Mouse (Mus musculus) lung, postnatal 0 days (tissue): ENCODE data around the gene Brox.

Experiments
- CTCF ChIP-seq: IDR thresholded peaks from 2 replicates; pipeline ENCODE4 v1.5.1; 2016; ENCODE audit warnings: antibody characterized with exemption, mild to moderate bottlenecking
- EP300 ChIP-seq: IDR thresholded peaks from 2 replicates; pipeline ENCODE4 v1.6.1; 2016; ENCODE audit warnings: antibody characterized with exemption, mild to moderate bottlenecking, control low read depth

DNA sequence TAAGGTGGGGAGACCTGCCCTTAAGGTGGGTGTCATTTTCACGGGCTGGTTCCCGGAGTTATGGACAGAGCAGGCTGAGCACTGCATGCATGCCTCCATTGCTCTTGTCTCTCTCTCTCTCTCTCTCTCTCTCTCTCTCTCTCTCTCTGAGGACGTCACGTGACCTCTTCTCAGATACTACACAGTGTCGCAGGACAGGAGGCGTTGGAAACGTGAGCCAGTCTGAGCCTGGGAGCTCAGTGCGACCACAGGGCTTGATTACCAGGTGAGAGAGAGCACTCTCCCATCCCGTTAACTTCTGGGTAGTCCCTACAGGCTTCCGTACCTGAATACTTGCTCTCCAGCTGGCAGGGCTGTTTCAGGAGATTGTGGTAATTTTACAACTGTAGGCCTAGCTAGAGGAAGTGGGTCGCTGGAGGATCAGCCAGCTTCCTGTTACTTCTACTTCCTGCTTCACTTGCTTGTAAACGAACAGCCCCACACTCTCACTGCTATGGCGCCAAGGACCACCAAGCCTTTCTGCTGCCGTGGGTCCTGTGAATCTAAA, 31.1 kb downstream of the Brox start:
- TF ChIP-seq CTCF (no peak), EP300 (no peak)
